Mouse (Mus musculus) stomach, embryonic 16.5 days (tissue): Measurements from ENCODE around the gene Grin3a. TPM values are rescaled to one million over a fixed set of nuclear protein-coding genes. Genes with fewer than 3 reads are reported as not detected.
A peak's percentile ranks its signal among the peaks of the same experiment; 100 is the strongest.

Experiments used
- ATAC-seq: fragments of 200-750 bp; cut with Nextera tagmentation; 2 replicates; pipeline ENCODE4 v1.8.0; 2017; ENCODE audit warnings: moderate number of reproducible peaks, moderate TSS enrichment; ENCODE audit not compliant: insufficient read depth, low FRiP score
- H3K27ac ChIP-seq: fragments of 300-500 bp; sonication (generic); 2 replicates; pipeline ENCODE4 v1.5.1; 2014; ENCODE audit warnings: low read length
- H3K27me3 ChIP-seq: fragments of 300-500 bp; sonication (generic); 2 replicates; pipeline ENCODE4 v1.6.1; 2014; ENCODE audit warnings: low read length, control low read depth, mixed read lengths; ENCODE audit not compliant: control insufficient read depth, insufficient read depth
- H3K36me3 ChIP-seq: fragments of 300-500 bp; sonication (generic); 2 replicates; pipeline ENCODE4 v1.6.1; 2014; ENCODE audit warnings: low read length; ENCODE audit not compliant: control insufficient read depth, insufficient read depth
- H3K4me1 ChIP-seq: fragments of 300-500 bp; sonication (generic); 2 replicates; pipeline ENCODE4 v1.6.1; 2014; ENCODE audit warnings: low read length, control low read depth, mixed read lengths; ENCODE audit not compliant: control insufficient read depth, insufficient read depth
- H3K4me2 ChIP-seq: fragments of 300-500 bp; sonication (generic); 2 replicates; pipeline ENCODE4 v1.6.1; 2014; ENCODE audit warnings: low read depth, low read length, mixed read lengths
- H3K4me3 ChIP-seq: fragments of 300-500 bp; sonication (generic); replicated peaks from 2 replicates; pipeline ENCODE4 v1.5.1; 2014; ENCODE audit warnings: mild to moderate bottlenecking, low read length
- H3K9ac ChIP-seq: fragments of 300-500 bp; sonication (generic); 2 replicates; pipeline ENCODE4 v1.6.1; 2014; ENCODE audit warnings: low read length
- H3K9me3 ChIP-seq: fragments of 300-500 bp; sonication (generic); replicated peaks from 2 replicates; pipeline ENCODE4 v1.6.1; 2016; ENCODE audit warnings: low read length, control low read depth; ENCODE audit not compliant: control insufficient read depth
- WGBS: fragments of 180-500 bp; shearing (Covaris S2); extraction: QIAGEN DNeasy Blood & Tissue Kit; methylation state at CpG from one replicate; pipeline ENCODE4 v1.1.7; 2014; 5-methylcytosine and 5-hydroxymethylcytosine counted together
- polyA plus RNA-seq: library from polyadenylated mRNA; unstranded; fragments of >200 nt; fragmentation: Nextera tagmentation; extraction: Ambion mirVana; gene quantifications from 2 replicates; pipeline ENCODE4 v1.2.1, GENCODE M21; 2015

Grin3a gene
- polyA plus RNA-seq, 1 experiment from 2014 or later, result 1.1 TPM

- H3K9me3 ChIP-seq, result no peaks in the 10 kb centered on the region
- 51% methylated on average over 12 of the region's 12 CpGs for WGBS
- no peak overlapping the region for H3K4me2 ChIP-seq
- no peak overlapping the region for H3K4me3 ChIP-seq
- no peak overlapping the region for H3K27ac ChIP-seq
- no peaks in the 10 kb centered on the region for H3K4me1 ChIP-seq
- peak; percentile 53 for ATAC-seq
- H3K36me3 ChIP-seq, result no peaks in the 10 kb centered on the region
- H3K27me3 ChIP-seq, result no peaks in the 10 kb centered on the region
- no peak overlapping the region for H3K9ac ChIP-seq
These were observed 153.9 kb downstream of the Grin3a start for GRCm38 (mm10) chr4:49691405-49692194.

GRCm38 (mm10) chr4:49688594-49689288 lies 156.8 kb downstream of the Grin3a start:
- WGBS, result 22% methylated on average over 9 of the region's 9 CpGs
- ATAC-seq, result no peak; the same call in 1 of the 2 replicates
- H3K9me3 ChIP-seq, result no peaks in the 10 kb centered on the region

GRCm38 (mm10) chr4:49681812-49682211 lies 163.7 kb downstream of the Grin3a start, which contains the start of gene Ppp3r2:
Ppp3r2 (minus strand) TSS chr4:49682024.
- no peak for ATAC-seq
- no peak within 1 kb of the TSS for H3K4me2 ChIP-seq
- WGBS, result 88% methylated on average over 13 of the region's 13 CpGs

More at GRCm38 (mm10) chr4:49688594-49689288, 156.8 kb downstream of the Grin3a start:
- Histone ChIP-seq H3K4me1 (no peaks in the 10 kb centered on the region), H3K27ac (no peak overlapping the region), H3K4me2 (no peak overlapping the region), H3K36me3 (no peaks in the 10 kb centered on the region), H3K4me3 (no peak overlapping the region), H3K9ac (no peak overlapping the region), H3K27me3 (no peaks in the 10 kb centered on the region)

GRCm38 (mm10) chr4:49680171-49680875 lies 165.2 kb downstream of the Grin3a start:
- H3K4me1 ChIP-seq, result no peaks in the 10 kb centered on the region
- 87% methylated on average over 11 of the region's 11 CpGs for WGBS
- H3K36me3 ChIP-seq, result no peaks in the 10 kb centered on the region
- H3K27me3 ChIP-seq, result no peaks in the 10 kb centered on the region
- H3K9ac ChIP-seq, result no peak overlapping the region
- no peak overlapping the region for H3K4me3 ChIP-seq
- no peak overlapping the region for H3K4me2 ChIP-seq
- no peaks in the 10 kb centered on the region for H3K9me3 ChIP-seq
- no peak overlapping the region for H3K27ac ChIP-seq
- ATAC-seq, result no peak

More at GRCm38 (mm10) chr4:49681812-49682211, 163.7 kb downstream of the Grin3a start, which contains the start of gene Ppp3r2:
- H3K9me3 ChIP-seq, result no peaks in the 10 kb centered on the region
- H3K4me1 ChIP-seq, result no peaks in the 10 kb centered on the region
- no peaks in the 10 kb centered on the region for H3K36me3 ChIP-seq
- no peaks in the 10 kb centered on the region for H3K27me3 ChIP-seq
- no peak within 1 kb of the TSS for H3K27ac ChIP-seq
- no peak within 1 kb of the TSS for H3K9ac ChIP-seq
- H3K4me3 ChIP-seq, result no peak within 1 kb of the TSS

GRCm38 (mm10) chr4:49676790-49677189 lies 168.8 kb downstream of the Grin3a start:
- Histone ChIP-seq H3K27ac (no peak overlapping the region), H3K4me2 (no peak overlapping the region), H3K9me3 (no peaks in the 10 kb centered on the region), H3K4me1 (no peaks in the 10 kb centered on the region), H3K36me3 (no peaks in the 10 kb centered on the region), H3K27me3 (no peaks in the 10 kb centered on the region), H3K9ac (no peak overlapping the region), H3K4me3 (no peak overlapping the region)
- WGBS, result 70% methylated on average over 7 of the region's 7 CpGs
- ATAC-seq, result no peak

- H3K4me1 ChIP-seq, result no peaks in the 10 kb centered on the region
- no peaks in the 10 kb centered on the region for H3K36me3 ChIP-seq
- no peak overlapping the region for H3K4me3 ChIP-seq
- 79% methylated on average over 6 of the region's 6 CpGs for WGBS
- H3K27me3 ChIP-seq, result no peaks in the 10 kb centered on the region
- no peak overlapping the region for H3K9ac ChIP-seq
- no peak for ATAC-seq
- no peaks in the 10 kb centered on the region for H3K9me3 ChIP-seq
- no peak overlapping the region for H3K27ac ChIP-seq
- no peak overlapping the region for H3K4me2 ChIP-seq
These were observed 169.5 kb downstream of the Grin3a start for GRCm38 (mm10) chr4:49676071-49676470.

GRCm38 (mm10) chr4:49664850-49665249 lies 180.7 kb downstream of the Grin3a start:
- Histone ChIP-seq H3K27me3 (no peaks in the 10 kb centered on the region), H3K9me3 (no peaks in the 10 kb centered on the region), H3K36me3 (peaks cover 3% of the 10 kb centered on the region; the same call in 1 of the 2 replicates), H3K4me1 (no peaks in the 10 kb centered on the region), H3K4me3 (no peak overlapping the region), H3K9ac (no peak overlapping the region), H3K4me2 (no peak overlapping the region), H3K27ac (no peak overlapping the region)
- ATAC-seq, result no peak
- 82% methylated on average over 5 of the region's 5 CpGs for WGBS

DNA sequence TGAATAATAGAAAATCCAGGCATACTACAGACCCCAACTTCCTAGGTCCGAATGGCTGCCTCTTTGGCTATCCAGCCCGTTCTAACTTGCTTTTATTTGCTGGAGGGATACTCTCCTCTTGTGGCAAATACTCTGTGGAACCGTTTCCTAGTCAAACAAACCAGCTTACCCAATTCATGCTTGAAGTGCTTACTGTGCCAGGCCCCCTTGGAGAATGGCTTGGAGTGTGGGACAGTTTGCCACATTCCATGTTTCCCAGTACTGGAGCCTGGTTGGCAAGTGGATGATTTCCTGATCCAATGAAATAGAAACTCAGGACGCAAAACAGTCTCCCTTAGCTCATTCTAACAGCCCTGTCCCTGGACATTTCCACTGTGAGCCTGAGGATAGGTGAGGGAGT lies 183.3 kb downstream of the Grin3a start:
- WGBS, result 80% methylated on average over 4 of the region's 4 CpGs
- no peaks in the 10 kb centered on the region for H3K4me1 ChIP-seq
- H3K27me3 ChIP-seq, result no peaks in the 10 kb centered on the region
- H3K9ac ChIP-seq, result no peak overlapping the region
- H3K4me3 ChIP-seq, result no peak overlapping the region
- no peak overlapping the region for H3K27ac ChIP-seq
- no peak overlapping the region for H3K4me2 ChIP-seq
- H3K36me3 ChIP-seq, result peaks cover 7% of the 10 kb centered on the region; the same call in 1 of the 2 replicates
- ATAC-seq, result no peak
- H3K9me3 ChIP-seq, result no peaks in the 10 kb centered on the region
